Mouse (Mus musculus) hindbrain, embryonic 12.5 days (tissue): ENCODE data around the gene Ercc1. TPM values are rescaled to one million over a fixed set of nuclear protein-coding genes. Genes with fewer than 3 reads are reported as not detected.

ENCODE experiments used
- ATAC-seq: fragments of 200-750 bp; cut with Nextera tagmentation; 2 replicates; pipeline ENCODE4 v1.8.0; 2017; ENCODE audit warnings: moderate TSS enrichment; ENCODE audit not compliant: low FRiP score
- H3K27ac ChIP-seq: fragments of 300-500 bp; sonication (generic); 2 replicates; pipeline ENCODE4 v1.5.1; 2016; ENCODE audit warnings: mild to moderate bottlenecking
- H3K27me3 ChIP-seq: fragments of 300-500 bp; sonication (generic); 2 replicates; pipeline ENCODE4 v1.6.1; 2016; ENCODE audit warnings: mild to moderate bottlenecking
- H3K36me3 ChIP-seq: fragments of 300-500 bp; sonication (generic); 2 replicates; pipeline ENCODE4 v1.6.1; 2016; ENCODE audit warnings: mild to moderate bottlenecking
- H3K4me1 ChIP-seq: fragments of 300-500 bp; sonication (generic); 2 replicates; pipeline ENCODE4 v1.6.1; 2016
- H3K4me2 ChIP-seq: fragments of 300-500 bp; sonication (generic); replicated peaks from 2 replicates; pipeline ENCODE4 v1.6.1; 2016; ENCODE audit warnings: mild to moderate bottlenecking
- H3K4me3 ChIP-seq: fragments of 300-500 bp; sonication (generic); 2 replicates; pipeline ENCODE4 v1.5.1; 2016; ENCODE audit warnings: mild to moderate bottlenecking
- H3K9ac ChIP-seq: fragments of 300-500 bp; sonication (generic); 2 replicates; pipeline ENCODE4 v1.6.1; 2016; ENCODE audit warnings: mild to moderate bottlenecking, moderate library complexity
- H3K9me3 ChIP-seq: fragments of 300-500 bp; sonication (generic); replicated peaks from 2 replicates; pipeline ENCODE4 v1.6.1; 2016; ENCODE audit warnings: mild to moderate bottlenecking
- WGBS: fragments of 180-500 bp; shearing (Covaris S2); methylation state at CpG from one replicate; pipeline ENCODE4 v1.1.7; 2016; 5-methylcytosine and 5-hydroxymethylcytosine counted together
- polyA plus RNA-seq: library from polyadenylated mRNA; unstranded; fragments of >200 nt; fragmentation: Nextera tagmentation; extraction: Ambion mirVana; gene quantifications from 2 replicates; pipeline ENCODE4 v1.2.1, GENCODE M21; 2016

The Ercc1 gene
- polyA plus RNA-seq = 95.6 and 96.8 TPM in 2 replicates

- H3K36me3 ChIP-seq = peaks cover 16% of the 10 kb centered on the region
- ATAC-seq = peak; percentile 7
- H3K4me1 ChIP-seq = peaks cover 36% of the 10 kb centered on the region
- H3K4me3 ChIP-seq = peak within 1 kb of the TSS; percentile 63
- H3K9ac ChIP-seq = peak within 1 kb of the TSS; percentile 66
- peak within 1 kb of the TSS; percentile 85 for H3K27ac ChIP-seq
- H3K4me2 ChIP-seq = peak within 1 kb of the TSS; percentile 85
- peaks cover 24% of the 10 kb centered on the region for H3K27me3 ChIP-seq
- 30% methylated on average over 12 of the region's 12 CpGs for WGBS
- H3K9me3 ChIP-seq = no peaks in the 10 kb centered on the region
Observed at GRCm38 (mm10) chr7:19344237-19344847, at the start of gene Ercc1. Gene Ercc1, plus strand, starts transcription at chr7:19344778.

- Histone ChIP-seq H3K9ac (peak overlapping the region; percentile 41; the same call in 1 of the 2 replicates), H3K9me3 (no peaks in the 10 kb centered on the region), H3K4me3 (peak overlapping the region; percentile 26), H3K4me1 (peaks cover 14% of the 10 kb centered on the region), H3K27me3 (no peaks in the 10 kb centered on the region), H3K4me2 (peak overlapping the region; percentile 48), H3K36me3 (peaks cover 14% of the 10 kb centered on the region), H3K27ac (peak overlapping the region; percentile 23; the same call in 1 of the 2 replicates)
- ATAC-seq = peak; percentile 66
- 18% methylated on average over 20 of the region's 22 CpGs for whole genome bisulfite sequencing
Observed at GRCm38 (mm10) chr7:19295503-19296185, 48.9 kb upstream of the Ercc1 start.

GRCm38 (mm10) chr7:19297034-19297433 lies 47.5 kb upstream of the Ercc1 start:
- peaks cover 14% of the 10 kb centered on the region for H3K36me3 ChIP-seq
- H3K4me2 ChIP-seq = no peak overlapping the region
- no peaks in the 10 kb centered on the region for H3K9me3 ChIP-seq
- H3K27ac ChIP-seq = no peak overlapping the region
- peaks cover 10% of the 10 kb centered on the region for H3K4me1 ChIP-seq
- no peak overlapping the region for H3K9ac ChIP-seq
- H3K4me3 ChIP-seq = no peak overlapping the region
- ATAC-seq = no peak
- 89% methylated on average over 6 of the region's 6 CpGs for WGBS
- peaks cover 7% of the 10 kb centered on the region for H3K27me3 ChIP-seq

- peaks cover 12% of the 10 kb centered on the region for H3K4me1 ChIP-seq
- no peak overlapping the region for H3K4me3 ChIP-seq
- H3K27me3 ChIP-seq = peaks cover 15% of the 10 kb centered on the region
- peaks cover 14% of the 10 kb centered on the region for H3K36me3 ChIP-seq
- no peak overlapping the region for H3K4me2 ChIP-seq
- 96% methylated on average over 5 of the region's 5 CpGs for WGBS
- H3K9ac ChIP-seq = no peak overlapping the region
- H3K9me3 ChIP-seq = no peaks in the 10 kb centered on the region
- no peak overlapping the region for H3K27ac ChIP-seq
- no peak for ATAC-seq
Observed at GRCm38 (mm10) chr7:19297794-19298193, 46.8 kb upstream of the Ercc1 start.

GRCm38 (mm10) chr7:19299194-19299593 lies 45.4 kb upstream of the Ercc1 start:
- Histone ChIP-seq H3K9ac (no peak overlapping the region), H3K4me1 (peaks cover 18% of the 10 kb centered on the region), H3K27me3 (peaks cover 29% of the 10 kb centered on the region), H3K27ac (no peak overlapping the region), H3K4me2 (no peak overlapping the region), H3K4me3 (no peak overlapping the region), H3K9me3 (no peaks in the 10 kb centered on the region), H3K36me3 (peaks cover 6% of the 10 kb centered on the region)
- ATAC-seq = no peak
- WGBS = 20% methylated on average over 3 of the region's 3 CpGs

GRCm38 (mm10) chr7:19300501-19301421 lies 43.8 kb upstream of the Ercc1 start:
- Histone ChIP-seq H3K4me3 (peak overlapping the region; percentile 39), H3K9me3 (no peaks in the 10 kb centered on the region), H3K27me3 (peaks cover 44% of the 10 kb centered on the region), H3K27ac (no peak overlapping the region), H3K4me2 (peak overlapping the region; percentile 50), H3K36me3 (no peaks in the 10 kb centered on the region), H3K9ac (no peak overlapping the region), H3K4me1 (peaks cover 29% of the 10 kb centered on the region)
- peak; percentile 75 for ATAC-seq
- WGBS = under 1% methylated on average over 29 of the region's 29 CpGs

DNA sequence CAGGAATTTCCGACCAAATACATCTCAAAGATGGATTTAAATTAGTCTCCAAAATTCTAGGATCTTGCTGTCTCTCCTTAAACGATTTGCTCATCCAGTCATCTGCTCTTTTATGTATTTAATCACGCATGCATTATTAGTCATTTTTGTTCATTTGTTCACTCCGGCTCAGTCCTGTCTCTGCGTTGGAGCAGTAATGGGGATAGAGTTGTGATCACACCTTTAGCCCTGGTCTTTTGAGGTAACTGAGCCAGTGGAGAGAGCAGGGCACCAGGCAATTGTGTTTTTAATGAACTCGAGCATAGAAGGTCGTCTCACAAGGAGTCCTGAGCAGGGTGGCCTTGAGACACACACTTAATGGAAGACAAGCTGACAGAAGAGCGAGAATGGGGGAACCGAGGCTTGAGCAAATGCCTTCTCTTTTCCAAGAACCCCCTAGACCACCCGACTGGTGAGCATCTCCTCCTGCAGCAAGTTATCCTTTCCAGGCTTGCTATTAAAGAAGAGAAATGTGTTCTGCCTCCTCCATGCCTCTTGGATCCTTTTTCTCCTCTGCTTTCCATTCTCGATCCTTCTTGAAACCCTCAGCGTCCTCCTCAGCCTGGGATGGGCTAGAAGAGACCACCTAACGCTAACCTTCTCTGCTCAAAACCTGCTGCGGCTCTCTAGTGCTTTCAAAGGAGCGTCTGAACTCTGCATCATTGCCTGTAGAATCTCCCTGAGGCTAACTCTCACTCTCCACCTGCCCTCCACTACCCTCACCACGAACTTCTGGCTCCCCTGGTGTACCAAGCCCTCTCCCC lies 42.9 kb upstream of the Ercc1 start:
- Histone ChIP-seq H3K27ac (no peak overlapping the region), H3K9ac (peak overlapping the region; percentile 43; the same call in 1 of the 2 replicates), H3K4me1 (peaks cover 29% of the 10 kb centered on the region), H3K36me3 (no peaks in the 10 kb centered on the region), H3K4me2 (peak overlapping the region; percentile 50), H3K9me3 (no peaks in the 10 kb centered on the region), H3K4me3 (peak overlapping the region; percentile 39), H3K27me3 (peaks cover 53% of the 10 kb centered on the region)
- 12% methylated on average over 16 of the region's 16 CpGs for WGBS
- no peak; the same call in 1 of the 2 replicates for ATAC-seq

GRCm38 (mm10) chr7:19302264-19303045 lies 42.1 kb upstream of the Ercc1 start:
- WGBS = 53% methylated on average over 13 of the region's 13 CpGs
- peak overlapping the region; percentile 39; the same call in 1 of the 2 replicates for H3K4me3 ChIP-seq
- peaks cover 61% of the 10 kb centered on the region for H3K27me3 ChIP-seq
- H3K36me3 ChIP-seq = no peaks in the 10 kb centered on the region
- peak overlapping the region; percentile 43; the same call in 1 of the 2 replicates for H3K9ac ChIP-seq
- no peak overlapping the region for H3K27ac ChIP-seq
- H3K4me1 ChIP-seq = peaks cover 29% of the 10 kb centered on the region
- no peaks in the 10 kb centered on the region for H3K9me3 ChIP-seq
- no peak for ATAC-seq
- H3K4me2 ChIP-seq = peak overlapping the region; percentile 50

DNA sequence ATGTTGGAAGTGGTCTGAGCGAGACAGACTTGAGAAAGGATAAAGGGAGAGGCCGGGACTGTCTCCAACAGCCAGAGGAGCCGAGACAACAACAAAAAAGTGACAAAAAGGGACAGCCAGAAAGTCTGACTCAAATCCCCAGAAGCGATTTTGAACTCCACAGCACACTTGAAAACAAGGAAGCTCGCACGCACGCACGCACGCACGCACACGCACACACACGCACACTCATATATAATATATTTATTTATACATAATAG lies 41.6 kb upstream of the Ercc1 start:
- H3K4me1 ChIP-seq = peaks cover 33% of the 10 kb centered on the region
- ATAC-seq = no peak
- no peak overlapping the region for H3K27ac ChIP-seq
- no peaks in the 10 kb centered on the region for H3K9me3 ChIP-seq
- WGBS = 81% methylated on average over 12 of the region's 12 CpGs
- H3K9ac ChIP-seq = no peak overlapping the region
- peaks cover 65% of the 10 kb centered on the region for H3K27me3 ChIP-seq
- no peak overlapping the region for H3K4me3 ChIP-seq
- H3K4me2 ChIP-seq = no peak overlapping the region
- no peaks in the 10 kb centered on the region for H3K36me3 ChIP-seq

DNA sequence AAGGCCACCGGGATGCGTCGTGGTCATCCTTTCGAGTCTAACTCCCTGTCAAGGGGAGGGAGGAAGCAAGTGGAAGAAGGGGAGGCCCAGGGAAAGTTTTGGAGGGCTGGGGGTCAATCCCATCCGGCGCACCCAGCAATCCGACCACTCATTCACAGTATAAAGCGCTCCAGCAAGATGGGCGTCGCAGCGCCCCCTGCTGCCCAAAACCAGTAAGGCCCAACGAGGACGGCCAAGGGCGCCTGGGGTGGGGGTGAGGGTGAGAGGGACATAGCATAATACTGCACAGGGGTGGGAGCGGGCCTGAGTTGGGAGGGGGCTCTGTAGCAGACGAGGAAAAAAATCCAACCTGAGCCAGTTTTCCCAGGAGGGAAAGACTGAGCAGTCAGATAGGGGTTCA lies 40.8 kb upstream of the Ercc1 start:
- Histone ChIP-seq H3K9me3 (no peaks in the 10 kb centered on the region), H3K27me3 (peaks cover 65% of the 10 kb centered on the region), H3K9ac (no peak overlapping the region; the same call in 1 of the 2 replicates), H3K27ac (no peak overlapping the region), H3K4me3 (peak overlapping the region; percentile 32; the same call in 1 of the 2 replicates), H3K4me1 (peaks cover 36% of the 10 kb centered on the region), H3K4me2 (peak overlapping the region; percentile 48), H3K36me3 (no peaks in the 10 kb centered on the region)
- ATAC-seq = no peak
- WGBS = under 1% methylated on average over 16 of the region's 16 CpGs
